Mouse (Mus musculus) liver, adult 2 months (tissue): ENCODE data around the gene Trio.

ENCODE experiments used
- CTCF ChIP-seq: fragments of 200-500 bp; IDR thresholded peaks from 2 replicates; pipeline ENCODE4 v1.5.1; 2011; ENCODE audit warnings: low read depth, low read length, control low read depth
- POLR2A ChIP-seq: fragments of 200-500 bp; IDR thresholded peaks from 2 replicates; pipeline ENCODE4 v1.6.1; 2011; ENCODE audit warnings: low read length, control low read depth; ENCODE audit not compliant: insufficient read depth; ENCODE audit errors: extremely low read depth

DNA sequence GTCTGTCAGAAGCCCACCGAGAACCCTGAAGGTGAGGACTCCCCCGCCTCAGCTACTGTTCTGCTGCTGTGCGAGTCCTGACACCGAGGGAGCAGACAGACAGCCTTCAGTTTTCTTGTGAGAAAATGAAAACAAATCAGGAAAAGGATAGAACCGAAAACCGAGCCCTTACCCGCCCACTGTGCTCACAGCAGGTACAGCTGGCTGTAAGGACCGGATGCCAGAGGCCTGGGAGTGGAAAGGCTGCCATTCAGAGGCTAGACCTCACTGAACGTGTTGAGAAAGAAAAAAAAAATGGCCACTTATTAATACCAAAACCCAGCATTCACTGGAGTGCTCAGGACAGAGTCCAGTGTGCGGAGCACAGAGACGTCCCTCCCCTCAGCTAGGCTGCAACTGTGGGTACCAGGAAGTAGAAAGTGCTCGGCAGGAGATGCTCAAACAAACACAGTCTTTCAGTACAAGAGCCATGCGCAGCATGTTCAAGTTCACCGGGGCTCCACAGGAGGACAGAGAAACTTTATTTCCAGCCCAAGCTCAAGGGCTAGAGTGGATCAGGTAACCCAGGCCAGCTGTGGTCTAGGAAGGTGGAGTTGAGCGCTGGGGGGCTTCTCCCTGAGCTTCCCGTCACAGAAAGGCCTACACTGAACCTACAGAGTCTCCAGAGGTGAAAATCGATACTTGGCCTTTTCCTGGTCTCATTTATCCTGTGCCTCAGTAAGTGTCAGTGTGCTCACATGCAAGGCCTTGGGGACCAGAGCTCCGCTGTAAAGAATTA lies 221.9 kb downstream of the Trio start:
- TF ChIP-seq CTCF (no peak), POLR2A (no peak)
